Mouse (Mus musculus) fat pad, adult 2 months (tissue): ENCODE results near the gene Ovch2.
A peak's percentile ranks its signal among the peaks of the same experiment; 100 is the strongest.
"Not testable (repeated sequence)": the region's sequence is repeated elsewhere in the genome, so short reads cannot be mapped to it uniquely, and the experiment has no call there.

Experiments used
- DNase-seq: peaks from one replicate; pipeline ENCODE4 v3.0.0-alpha.2; 2011; ENCODE audit warnings: low read depth, low spot score; ENCODE audit errors: extremely low read depth

Ovch2 gene

GRCm38 (mm10) chr7:107801108-107801507, at the start of gene Ovch2:
TSS of gene Ovch2 (minus strand) at chr7:107801208.
- DNase-seq = no peak

- not testable (repeated sequence) for DNase-seq
These were observed 46.4 kb upstream of the Ovch2 start, which contains the start of gene Olfr470 for GRCm38 (mm10) chr7:107847390-107847789. TSS of gene Olfr470 (minus strand) at chr7:107847490.

- no peak for DNase-seq
These were observed 40.7 kb upstream of the Ovch2 start for GRCm38 (mm10) chr7:107841719-107842118.

- not testable (repeated sequence) for DNase-seq
These were observed 24.4 kb upstream of the Ovch2 start, which contains the start of gene Olfr469 for GRCm38 (mm10) chr7:107825441-107825840. TSS of gene Olfr469 (minus strand) at chr7:107825541.

- DNase-seq = not testable (repeated sequence)
These were observed 22.9 kb upstream of the Ovch2 start for GRCm38 (mm10) chr7:107823867-107824266.

GRCm38 (mm10) chr7:107819442-107819841, 18.4 kb upstream of the Ovch2 start:
- DNase-seq = no peak

- DNase-seq = no peak
These were observed 11.0 kb upstream of the Ovch2 start, which contains the start of gene Olfr467 for GRCm38 (mm10) chr7:107811963-107812362. TSS of gene Olfr467 (plus strand) at chr7:107812263.

- DNase-seq = no peak
These were observed 1.1 kb upstream of the Ovch2 start for GRCm38 (mm10) chr7:107802138-107802537.

GRCm38 (mm10) chr7:107796500-107796899, 4.5 kb downstream of the Ovch2 start:
- no peak for DNase-seq

GRCm38 (mm10) chr7:107787977-107788620, 12.9 kb downstream of the Ovch2 start:
- DNase-seq = peak; percentile 1

- DNase-seq = no peak
These were observed 21.4 kb downstream of the Ovch2 start for GRCm38 (mm10) chr7:107779611-107780010.

- no peak for DNase-seq
These were observed 22.8 kb downstream of the Ovch2 start for GRCm38 (mm10) chr7:107778216-107778615.

GRCm38 (mm10) chr7:107770812-107771211, 30.2 kb downstream of the Ovch2 start:
- no peak for DNase-seq

GRCm38 (mm10) chr7:107757308-107758151, 43.5 kb downstream of the Ovch2 start, which contains the start of gene Cyb5r2:
TSS of gene Cyb5r2 (minus strand) at chr7:107758032.
- no peak for DNase-seq

- no peak for DNase-seq
These were observed 44.3 kb downstream of the Ovch2 start for GRCm38 (mm10) chr7:107756748-107757147.

GRCm38 (mm10) chr7:107755905-107756304, 45.1 kb downstream of the Ovch2 start:
- DNase-seq = no peak

GRCm38 (mm10) chr7:107752031-107752520, 48.9 kb downstream of the Ovch2 start:
- DNase-seq = no peak

- no peak for DNase-seq
These were observed 51.3 kb downstream of the Ovch2 start for GRCm38 (mm10) chr7:107749721-107750120.

- DNase-seq = no peak
These were observed 51.7 kb downstream of the Ovch2 start for GRCm38 (mm10) chr7:107749270-107749669.

- no peak for DNase-seq
These were observed 53.1 kb downstream of the Ovch2 start for GRCm38 (mm10) chr7:107747954-107748353.

GRCm38 (mm10) chr7:107747476-107747875, 53.5 kb downstream of the Ovch2 start:
- no peak for DNase-seq

GRCm38 (mm10) chr7:107746036-107746435, 55.0 kb downstream of the Ovch2 start:
- no peak for DNase-seq
